Mouse (Mus musculus) lung, adult 18-20 months (tissue): ENCODE measurements around the gene Kcnv2.

Source experiments
- DNase-seq, 2 experiments: peaks; one replicate each; pipeline ENCODE4 v3.0.0; 2022; ENCODE audit warnings: mixed read lengths in 2 of 2

Kcnv2 gene

GRCm38 (mm10) chr19:27366113-27366746 is 43.8 kb downstream of the Kcnv2 start:
- DNase-seq: no peak

GRCm38 (mm10) chr19:27369461-27370135 is 47.2 kb downstream of the Kcnv2 start:
- no peak for DNase-seq

- DNase-seq: no peak
These were observed 47.8 kb downstream of the Kcnv2 start for GRCm38 (mm10) chr19:27370174-27370573.

- DNase-seq: no peak
These were observed 48.4 kb downstream of the Kcnv2 start for GRCm38 (mm10) chr19:27370784-27371183.

GRCm38 (mm10) chr19:27379712-27380401 is 57.5 kb downstream of the Kcnv2 start:
- no peak for DNase-seq

GRCm38 (mm10) chr19:27382131-27382530 is 59.7 kb downstream of the Kcnv2 start:
- DNase-seq: peak in 1 of 2 experiments; percentile 4

- DNase-seq: no peak
These were observed 60.9 kb downstream of the Kcnv2 start for GRCm38 (mm10) chr19:27383266-27383665.

- no peak for DNase-seq
These were observed 62.9 kb downstream of the Kcnv2 start for GRCm38 (mm10) chr19:27385304-27385703.
